Mouse (Mus musculus) monocyte, adult 2 months (primary cell): ENCODE results near the gene Nr2c2ap.

Experiments
- DNase-seq, 2 experiments: peaks; one replicate each; pipeline ENCODE4 v3.0.0; 2022; ENCODE audit warnings: low spot score in 2 of 2, low read depth in 1 of 2

Nr2c2ap gene

GRCm38 (mm10) chr8:70159211-70159610 lies 28.1 kb downstream of the Nr2c2ap start:
- no peak for DNase-seq

GRCm38 (mm10) chr8:70160015-70160414 lies 28.9 kb downstream of the Nr2c2ap start:
- no peak for DNase-seq

- DNase-seq = no peak
Measured at GRCm38 (mm10) chr8:70163316-70163715, 32.2 kb downstream of the Nr2c2ap start.

- peak in 1 of 2 experiments; percentile 48 for DNase-seq
Measured at GRCm38 (mm10) chr8:70166504-70167110, 35.5 kb downstream of the Nr2c2ap start.

DNA sequence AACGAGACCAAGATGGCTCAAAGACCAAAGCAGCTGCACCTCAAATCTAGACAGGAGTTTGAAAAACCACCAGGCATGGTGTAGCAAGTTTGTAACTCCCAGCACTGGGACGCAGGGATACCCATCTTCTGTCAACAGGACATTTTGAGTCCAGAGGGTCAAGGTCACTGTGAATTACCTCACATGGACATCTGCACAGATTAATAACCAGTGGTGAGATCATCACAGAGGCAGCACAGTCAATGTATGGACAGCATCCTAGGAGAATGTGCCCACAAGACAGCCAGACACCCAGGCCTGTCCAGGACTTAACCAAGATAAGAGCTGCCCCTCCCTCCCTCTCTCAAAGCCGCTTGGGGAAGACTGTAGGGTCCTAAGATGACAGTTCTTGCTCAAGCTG lies 39.0 kb downstream of the Nr2c2ap start:
- DNase-seq = no peak

- no peak for DNase-seq
Measured at GRCm38 (mm10) chr8:70170748-70171147, 39.6 kb downstream of the Nr2c2ap start.

GRCm38 (mm10) chr8:70171240-70171639 lies 40.1 kb downstream of the Nr2c2ap start:
- no peak for DNase-seq

DNA sequence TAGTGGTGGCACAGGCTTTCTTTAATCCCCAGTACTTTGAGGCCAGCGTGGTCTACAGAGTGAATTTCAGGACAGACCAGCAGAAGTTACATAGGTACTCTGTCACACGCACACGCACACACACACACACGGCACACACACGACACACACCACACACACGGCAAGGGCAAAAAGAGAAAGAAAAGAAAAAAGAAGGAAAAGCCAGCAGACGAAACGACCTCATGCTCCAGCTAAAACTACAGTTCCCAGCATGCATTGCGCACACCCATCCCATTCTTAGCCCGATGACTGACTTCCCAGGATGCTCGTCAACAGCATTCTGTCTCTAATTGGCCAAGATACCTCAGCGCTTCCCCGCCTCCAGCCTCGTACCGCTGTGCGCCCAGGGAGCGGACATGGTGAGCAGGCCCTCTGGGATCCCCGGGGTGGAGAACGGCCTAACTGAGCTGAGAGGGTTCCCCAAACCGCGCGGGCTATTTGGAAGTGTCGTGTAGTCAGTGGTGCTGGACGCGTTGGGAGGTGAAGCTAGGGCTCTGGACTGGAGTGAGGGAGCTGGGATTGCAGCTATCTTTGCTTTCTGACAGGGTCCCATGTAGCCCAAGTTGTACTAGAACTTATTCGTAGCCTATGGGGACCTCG lies 41.0 kb downstream of the Nr2c2ap start, which contains the start of gene Tmem161a:
TSS of gene Tmem161a (plus strand) at position 314 of the 639 bp plus-strand sequence.
- peak; percentile 78 to 83 for DNase-seq

- no peak for DNase-seq
Measured at GRCm38 (mm10) chr8:70173320-70173719, 42.2 kb downstream of the Nr2c2ap start.

GRCm38 (mm10) chr8:70174079-70174478 lies 42.9 kb downstream of the Nr2c2ap start:
- DNase-seq = no peak

DNA sequence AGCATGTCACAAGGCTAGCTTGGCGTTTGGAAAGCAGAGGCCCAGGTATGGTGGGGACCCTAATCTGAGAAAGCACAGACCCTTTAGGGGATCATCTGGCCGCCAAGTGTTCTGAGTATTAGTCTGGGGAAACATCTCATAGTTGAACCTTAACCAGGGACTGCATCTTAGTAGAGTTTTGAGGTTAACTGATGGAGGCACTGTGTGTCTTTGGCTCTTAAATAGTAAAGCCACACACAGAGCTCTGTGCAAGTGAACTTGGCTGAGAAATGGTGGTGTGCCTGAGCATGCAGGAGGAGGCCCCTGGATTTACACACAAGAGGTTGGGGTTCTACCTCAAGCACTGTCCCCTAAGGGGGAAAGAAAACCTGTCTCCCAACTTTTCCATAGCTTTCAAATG lies 47.1 kb downstream of the Nr2c2ap start:
- no peak for DNase-seq

DNA sequence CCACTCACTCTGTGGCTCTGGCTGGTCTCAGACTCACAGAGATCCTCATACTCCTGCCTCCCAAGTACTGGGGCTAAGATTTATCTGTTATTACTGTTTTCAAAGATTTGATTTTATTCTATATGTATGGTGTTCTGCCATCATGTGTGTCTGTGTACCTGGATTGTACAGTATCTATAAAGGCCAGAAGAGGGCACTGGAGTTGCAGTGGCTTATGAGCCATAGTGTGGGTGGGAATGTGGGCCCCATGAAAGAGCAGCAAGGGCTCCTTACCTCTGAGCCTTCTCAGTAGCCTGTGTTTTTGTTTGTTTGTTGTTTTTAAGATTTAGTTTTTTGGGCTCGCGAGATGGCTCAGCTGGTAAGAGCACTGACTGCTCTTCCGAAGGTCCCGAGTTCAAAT lies 47.9 kb downstream of the Nr2c2ap start:
- no peak for DNase-seq

- DNase-seq = no peak
Measured at GRCm38 (mm10) chr8:70181212-70181902, 50.2 kb downstream of the Nr2c2ap start.

GRCm38 (mm10) chr8:70181903-70182252 lies 50.7 kb downstream of the Nr2c2ap start:
- DNase-seq = no peak

DNA sequence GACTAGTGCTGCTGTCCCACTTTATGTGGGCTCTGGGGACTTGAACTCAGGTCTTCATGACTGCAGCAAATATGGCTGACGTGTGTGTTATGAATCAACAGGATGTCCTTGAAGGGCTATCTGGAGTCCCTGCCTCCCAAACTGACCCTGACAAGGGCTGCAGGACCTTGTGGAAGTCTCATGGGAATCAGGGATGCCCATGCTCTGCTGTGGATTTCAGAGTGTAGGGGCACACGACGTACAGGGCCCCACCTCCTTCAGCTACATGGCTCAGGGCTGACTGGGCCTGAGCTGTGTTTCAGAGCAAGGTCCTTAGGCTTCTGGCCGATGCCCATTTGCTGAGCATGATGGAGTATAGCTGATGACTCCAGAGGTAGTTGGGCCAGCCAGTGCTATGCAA lies 52.1 kb downstream of the Nr2c2ap start:
- no peak for DNase-seq
